Mouse (Mus musculus) limb, embryonic 11.5 days (tissue): ENCODE measurements around the gene Adgrl2. TPM values are rescaled to one million over a fixed set of nuclear protein-coding genes. Genes with fewer than 3 reads are reported as not detected.

Experiments
- ATAC-seq: fragments of 200-750 bp; cut with Nextera tagmentation; 2 replicates; pipeline ENCODE4 v1.8.0; 2017; ENCODE audit warnings: low read depth; ENCODE audit not compliant: insufficient number of reproducible peaks, low FRiP score, low TSS enrichment
- DNase-seq: peaks from one replicate; pipeline ENCODE4 v3.0.0-alpha.2; 2015; ENCODE audit warnings: low spot score
- H3K27ac ChIP-seq: fragments of 300-500 bp; sonication (generic); replicated peaks from 2 replicates; pipeline ENCODE4 v1.5.1; 2014; ENCODE audit warnings: low read depth, mild to moderate bottlenecking, low read length
- H3K27me3 ChIP-seq: fragments of 300-500 bp; sonication (generic); 2 replicates; pipeline ENCODE4 v1.6.1; 2014; ENCODE audit warnings: mild to moderate bottlenecking, low read length, mixed read lengths; ENCODE audit not compliant: control insufficient read depth, insufficient read depth
- H3K36me3 ChIP-seq: fragments of 300-500 bp; sonication (generic); 2 replicates; pipeline ENCODE4 v1.6.1; 2014; ENCODE audit warnings: mild to moderate bottlenecking, low read length, moderate library complexity, mixed read lengths; ENCODE audit not compliant: control insufficient read depth, insufficient read depth
- H3K4me1 ChIP-seq: fragments of 300-500 bp; sonication (generic); 2 replicates; pipeline ENCODE4 v1.6.1; 2014; ENCODE audit warnings: low read length, mixed read lengths; ENCODE audit not compliant: control insufficient read depth, insufficient read depth
- H3K4me2 ChIP-seq: fragments of 300-500 bp; sonication (generic); 2 replicates; pipeline ENCODE4 v1.6.1; 2014; ENCODE audit warnings: low read depth, mild to moderate bottlenecking, moderate library complexity; ENCODE audit not compliant: severe bottlenecking
- H3K4me3 ChIP-seq: fragments of 300-500 bp; sonication (generic); 2 replicates; pipeline ENCODE4 v1.5.1; 2014; ENCODE audit warnings: low read depth, low read length
- H3K9ac ChIP-seq: fragments of 300-500 bp; sonication (generic); 2 replicates; pipeline ENCODE4 v1.6.1; 2014; ENCODE audit warnings: mild to moderate bottlenecking, low read length
- H3K9me3 ChIP-seq: fragments of 300-500 bp; sonication (generic); 2 replicates; pipeline ENCODE4 v1.6.1; 2016; ENCODE audit warnings: low read length; ENCODE audit not compliant: control insufficient read depth
- WGBS: fragments of 180-500 bp; shearing (Covaris S2); extraction: QIAGEN DNeasy Blood & Tissue Kit; methylation state at CpG from one replicate; pipeline ENCODE4 v1.1.7; 2014; 5-methylcytosine and 5-hydroxymethylcytosine counted together
- polyA plus RNA-seq: library from polyadenylated mRNA; unstranded; fragments of >200 nt; fragmentation: Nextera tagmentation; extraction: Ambion mirVana; gene quantifications from 2 replicates; pipeline ENCODE4 v1.2.1, GENCODE M21; 2014

Gene Adgrl2
- polyA plus RNA-seq, 1 experiment from 2014 or later: 87.9 TPM

DNA sequence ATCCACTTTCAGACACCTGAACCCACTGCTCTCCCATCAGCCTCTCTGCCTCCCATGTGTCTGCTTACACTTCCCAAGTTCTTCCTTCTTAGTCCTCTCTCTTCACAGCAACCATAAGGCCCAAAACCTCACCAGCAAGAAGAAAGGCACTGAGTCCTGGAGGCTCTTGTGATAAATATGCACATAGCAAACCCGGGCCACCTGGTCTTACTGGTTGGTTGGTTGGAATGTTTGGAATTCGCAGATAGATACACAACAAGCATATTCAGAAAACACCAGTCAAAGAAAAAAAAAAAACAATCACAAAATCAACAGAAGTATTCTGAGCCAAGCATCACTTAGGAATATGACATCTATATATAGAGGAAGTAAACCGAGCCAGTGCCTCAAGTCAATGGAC is 64.0 kb downstream of the Adgrl2 start:
- no peak for ATAC-seq
- Histone ChIP-seq H3K27ac (no peak overlapping the region), H3K36me3 (no peaks in the 10 kb centered on the region), H3K4me1 (peaks cover 7% of the 10 kb centered on the region), H3K4me3 (no peak overlapping the region), H3K27me3 (no peaks in the 10 kb centered on the region), H3K9me3 (no peaks in the 10 kb centered on the region), H3K9ac (no peak overlapping the region), H3K4me2 (no peak overlapping the region)
- DNase-seq: no peak
- 72% methylated on average over 3 of the region's 3 CpGs for WGBS

DNA sequence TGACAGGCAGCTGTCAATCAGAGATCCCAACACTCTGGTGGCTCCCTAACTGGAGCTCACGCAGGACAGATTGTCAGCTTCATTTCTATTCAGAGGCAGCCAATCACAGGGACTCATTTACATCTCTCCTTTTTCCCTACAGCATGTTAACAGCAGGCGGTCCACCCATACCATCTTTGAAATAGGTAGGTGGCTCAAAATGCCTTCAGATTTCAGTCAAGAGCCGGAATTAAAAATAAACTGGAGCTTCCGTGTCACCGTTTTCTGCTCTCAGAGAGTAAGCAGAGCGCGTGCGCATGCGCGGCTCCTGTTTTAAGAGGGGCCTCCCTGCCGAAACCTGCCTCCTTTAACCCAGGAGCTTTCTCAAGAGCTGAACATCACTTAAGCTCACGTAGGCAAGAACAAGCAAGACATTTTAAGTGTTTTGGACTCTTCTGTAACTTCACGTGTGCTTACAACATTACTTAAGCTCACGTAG is 67.7 kb downstream of the Adgrl2 start:
- H3K36me3 ChIP-seq: no peaks in the 10 kb centered on the region
- no peak overlapping the region for H3K4me2 ChIP-seq
- no peaks in the 10 kb centered on the region for H3K27me3 ChIP-seq
- no peak overlapping the region for H3K9ac ChIP-seq
- no peak overlapping the region for H3K27ac ChIP-seq
- H3K4me1 ChIP-seq: peaks cover 7% of the 10 kb centered on the region
- WGBS: 74% methylated on average over 14 of the region's 14 CpGs
- ATAC-seq (no peak), DNase-seq (no peak)
- no peak overlapping the region for H3K4me3 ChIP-seq
- H3K9me3 ChIP-seq: no peaks in the 10 kb centered on the region

DNA sequence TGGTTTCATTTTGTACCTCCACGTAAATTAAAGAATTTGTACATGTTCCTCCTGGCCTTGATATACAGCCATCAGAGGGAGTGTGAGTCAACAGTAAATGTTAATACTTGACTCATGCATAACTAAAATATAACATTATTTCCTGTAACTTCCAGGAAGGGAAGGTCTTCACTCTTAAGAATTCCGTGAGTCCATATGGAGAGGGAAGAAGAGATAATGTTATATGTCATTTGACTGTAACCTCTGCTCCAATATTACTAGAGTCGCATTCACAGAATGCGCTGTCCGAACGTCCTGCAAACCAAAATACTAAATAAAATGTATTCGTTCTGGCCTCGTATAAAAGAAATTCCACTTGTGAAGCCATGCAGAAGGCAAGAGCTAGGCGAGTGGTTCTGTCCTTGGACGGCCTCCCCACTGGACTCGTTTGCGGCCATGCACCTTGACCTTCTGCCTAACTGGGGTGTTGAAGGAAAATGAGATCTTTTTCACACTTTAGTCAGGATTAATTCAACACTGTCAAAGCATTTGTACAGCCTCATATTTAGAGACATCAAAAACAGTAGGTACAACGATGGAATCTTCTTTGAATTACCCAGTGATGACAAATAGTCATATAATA is 68.3 kb downstream of the Adgrl2 start:
- WGBS: 85% methylated on average over 13 of the region's 13 CpGs
- H3K4me3 ChIP-seq: no peak overlapping the region
- no peaks in the 10 kb centered on the region for H3K36me3 ChIP-seq
- no peak overlapping the region for H3K4me2 ChIP-seq
- H3K4me1 ChIP-seq: peaks cover 7% of the 10 kb centered on the region
- H3K9ac ChIP-seq: no peak overlapping the region
- no peaks in the 10 kb centered on the region for H3K9me3 ChIP-seq
- H3K27me3 ChIP-seq: no peaks in the 10 kb centered on the region
- no peak for DNase-seq
- H3K27ac ChIP-seq: no peak overlapping the region
- ATAC-seq: no peak

DNA sequence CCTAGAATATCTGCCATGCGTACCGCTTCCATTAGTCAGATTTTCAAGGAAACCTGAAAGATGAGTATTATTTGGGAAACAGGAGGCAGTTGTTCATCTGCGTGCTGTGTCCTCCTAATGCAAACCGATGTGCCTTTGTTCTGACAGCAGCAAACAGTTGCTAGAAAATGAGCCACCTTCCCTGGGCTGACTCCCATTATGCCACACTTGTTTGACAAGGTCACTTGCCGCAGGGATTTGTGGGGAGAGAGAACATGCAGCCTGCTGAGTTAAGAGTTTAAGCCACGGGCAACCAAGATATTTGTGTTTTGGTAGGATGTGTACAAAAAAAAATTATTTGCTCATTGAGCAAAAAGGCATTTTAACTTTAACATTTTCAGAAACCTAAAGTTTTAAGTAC is 69.5 kb downstream of the Adgrl2 start:
- DNase-seq: no peak
- no peak overlapping the region for H3K9ac ChIP-seq
- peaks cover 7% of the 10 kb centered on the region for H3K4me1 ChIP-seq
- no peaks in the 10 kb centered on the region for H3K9me3 ChIP-seq
- H3K36me3 ChIP-seq: no peaks in the 10 kb centered on the region
- WGBS: 67% methylated on average over 6 of the region's 6 CpGs
- no peak overlapping the region for H3K4me3 ChIP-seq
- H3K27me3 ChIP-seq: no peaks in the 10 kb centered on the region
- no peak overlapping the region for H3K27ac ChIP-seq
- no peak overlapping the region for H3K4me2 ChIP-seq
- ATAC-seq: no peak

DNA sequence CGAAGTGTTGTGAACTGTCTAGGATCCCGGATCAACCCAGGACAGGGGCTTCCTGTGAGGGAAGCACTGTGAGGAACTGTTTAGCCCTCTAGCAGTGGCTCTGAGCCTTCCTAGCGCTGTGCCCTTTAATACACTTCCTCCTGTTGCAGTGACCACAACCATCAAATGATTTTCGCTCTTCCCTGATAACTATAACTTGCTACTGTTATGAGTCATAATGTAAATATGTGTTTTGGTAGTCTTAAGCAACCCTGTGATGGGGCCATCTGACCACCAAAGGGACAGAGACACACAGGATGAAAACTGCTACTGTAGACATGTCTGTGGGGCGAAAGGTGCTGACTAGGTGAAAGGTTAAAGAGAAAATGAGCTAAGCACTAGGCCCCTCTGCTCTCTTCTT is 71.9 kb downstream of the Adgrl2 start:
- Histone ChIP-seq H3K4me2 (no peak overlapping the region), H3K27me3 (no peaks in the 10 kb centered on the region), H3K9me3 (no peaks in the 10 kb centered on the region), H3K27ac (no peak overlapping the region), H3K4me1 (peaks cover 7% of the 10 kb centered on the region), H3K4me3 (no peak overlapping the region), H3K36me3 (no peaks in the 10 kb centered on the region), H3K9ac (no peak overlapping the region)
- 87% methylated on average over 5 of the region's 5 CpGs for WGBS
- DNase-seq (no peak), ATAC-seq (no peak)

DNA sequence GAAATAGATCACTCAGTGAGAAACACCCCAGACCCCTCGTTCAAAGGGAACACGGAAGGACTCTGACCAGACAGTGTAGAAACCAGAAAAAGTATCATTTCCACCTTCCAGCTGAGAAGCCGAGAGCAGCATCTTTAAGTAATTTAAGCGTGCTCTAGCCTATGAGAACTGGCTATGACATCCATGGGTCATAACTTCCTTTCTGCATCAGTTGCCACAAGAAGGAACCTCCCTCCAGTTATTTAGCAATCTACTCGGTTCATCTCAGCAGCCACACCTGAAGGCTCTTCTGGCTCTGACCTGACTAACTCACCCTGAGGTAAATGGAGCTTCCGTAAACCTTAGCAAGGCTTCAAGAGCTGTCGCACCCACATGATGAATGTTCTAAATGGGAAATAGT is 72.5 kb downstream of the Adgrl2 start:
- 84% methylated on average over 7 of the region's 7 CpGs for WGBS
- no peak overlapping the region for H3K9ac ChIP-seq
- peaks cover 5% of the 10 kb centered on the region for H3K4me1 ChIP-seq
- ATAC-seq (no peak), DNase-seq (no peak)
- no peaks in the 10 kb centered on the region for H3K36me3 ChIP-seq
- no peaks in the 10 kb centered on the region for H3K27me3 ChIP-seq
- H3K9me3 ChIP-seq: no peaks in the 10 kb centered on the region
- H3K4me3 ChIP-seq: no peak overlapping the region
- no peak overlapping the region for H3K27ac ChIP-seq
- no peak overlapping the region for H3K4me2 ChIP-seq

DNA sequence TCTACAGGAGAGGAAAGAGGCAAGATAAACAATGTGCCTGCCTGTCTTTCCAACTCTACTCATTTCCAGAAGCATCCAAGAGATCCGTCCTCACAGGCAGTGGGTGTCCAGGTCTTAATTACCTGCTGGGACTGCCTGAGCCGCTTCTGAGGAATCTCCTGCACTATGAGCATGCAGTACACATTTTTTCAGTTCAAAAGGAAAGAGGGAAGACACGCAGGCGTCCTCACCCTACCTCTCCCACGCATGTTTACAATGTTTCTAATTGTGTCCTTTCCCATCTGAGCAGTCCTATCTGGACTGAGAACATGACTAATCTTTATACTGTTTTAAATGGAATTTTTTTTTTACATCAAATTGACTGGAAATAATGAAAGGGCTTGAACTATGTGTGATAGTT is 74.1 kb downstream of the Adgrl2 start:
- ATAC-seq (no peak), DNase-seq (no peak)
- Histone ChIP-seq H3K4me1 (no peaks in the 10 kb centered on the region; the same call in 1 of the 2 replicates), H3K4me2 (no peak overlapping the region), H3K27me3 (no peaks in the 10 kb centered on the region), H3K9me3 (no peaks in the 10 kb centered on the region), H3K9ac (no peak overlapping the region), H3K27ac (no peak overlapping the region), H3K4me3 (no peak overlapping the region), H3K36me3 (no peaks in the 10 kb centered on the region)
- 68% methylated on average over 5 of the region's 5 CpGs for WGBS

DNA sequence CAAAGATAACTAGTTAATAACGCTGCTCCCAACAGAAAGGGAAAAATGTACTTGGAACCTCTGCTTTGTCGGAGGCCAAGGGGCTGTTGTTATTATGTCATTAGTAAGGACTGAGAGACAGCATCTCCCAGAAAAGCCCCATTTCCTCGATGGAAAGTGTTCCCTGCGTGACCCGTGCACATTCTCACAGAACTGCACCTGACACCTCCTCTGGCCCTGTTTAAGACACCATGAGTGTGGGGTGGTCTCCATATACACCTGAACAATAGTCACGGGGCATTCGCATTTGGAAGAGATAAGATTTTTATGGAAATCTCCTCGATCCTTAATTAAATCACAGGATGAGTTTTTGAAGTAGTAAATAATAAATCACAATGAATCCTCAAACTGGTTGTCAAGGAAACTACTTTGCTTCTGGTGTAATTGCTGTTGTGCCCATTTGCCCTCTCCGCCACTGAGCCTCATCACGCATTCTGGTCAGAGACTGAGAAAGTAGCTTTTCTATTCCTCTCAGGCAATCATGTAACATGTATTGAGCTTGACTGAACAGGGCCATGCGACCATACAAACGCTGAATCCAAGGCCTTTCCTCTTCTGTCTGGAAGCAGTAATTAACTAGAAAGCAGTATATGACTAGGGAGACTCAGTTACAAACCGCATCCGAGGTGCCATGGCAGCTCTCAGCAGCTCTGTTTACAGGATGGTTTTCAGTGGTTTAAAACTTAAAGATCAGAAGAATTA is 77.2 kb downstream of the Adgrl2 start:
- H3K4me2 ChIP-seq: no peak overlapping the region
- no peak for ATAC-seq
- no peaks in the 10 kb centered on the region for H3K27me3 ChIP-seq
- H3K9ac ChIP-seq: no peak overlapping the region
- 86% methylated on average over 14 of the region's 14 CpGs for WGBS
- no peak overlapping the region for H3K27ac ChIP-seq
- no peak for DNase-seq
- no peaks in the 10 kb centered on the region for H3K9me3 ChIP-seq
- no peak overlapping the region for H3K4me3 ChIP-seq
- no peaks in the 10 kb centered on the region; the same call in 1 of the 2 replicates for H3K4me1 ChIP-seq
- H3K36me3 ChIP-seq: no peaks in the 10 kb centered on the region
